Mouse (Mus musculus) activated CD4-positive, CD25-positive, alpha-beta regulatory T cell (primary cell): Measurements from ENCODE around the gene Gm10058. TPM values are rescaled to one million over a fixed set of nuclear protein-coding genes. Genes with fewer than 3 reads are reported as not detected.

Experiments used
- polyA plus RNA-seq, 2 experiments: library from polyadenylated mRNA; unstranded; fragments of 100-300 nt; shearing (Covaris generic); gene quantifications; one replicate each; pipeline ENCODE4 v1.2.1; 2017

The Gm10058 gene
- polyA plus RNA-seq: not detected

GRCm38 (mm10) chrX:27946785-27947184, at the start of gene Gm10058:
Gene Gm10058, minus strand, starts transcription at chrX:27946885.

